Mouse (Mus musculus): ENCODE results near the gene Lasp1.

Lasp1 gene

DNA sequence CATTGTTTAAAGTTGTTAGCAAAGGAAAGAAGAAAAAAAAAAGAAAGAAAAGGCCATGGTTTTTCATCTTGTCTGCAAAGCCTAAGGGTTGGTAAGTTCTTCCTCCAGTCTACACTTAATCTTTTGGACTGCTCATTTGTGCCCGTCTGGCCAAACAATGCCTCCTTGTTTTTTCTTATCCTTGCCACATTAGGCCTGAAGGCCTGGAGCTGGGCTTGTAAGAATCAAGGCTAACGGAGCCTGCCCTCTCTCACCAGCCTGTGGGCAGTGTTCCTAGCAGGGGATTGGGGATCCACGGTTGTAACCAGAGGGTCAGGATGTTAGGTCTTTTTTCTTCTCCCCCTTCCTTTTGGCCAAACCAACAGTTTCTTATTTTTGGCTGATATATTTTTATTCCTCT lies 12.2 kb downstream of the Lasp1 start:
- DNase-seq (ENCODE audit: low spot score) = no peak

DNA sequence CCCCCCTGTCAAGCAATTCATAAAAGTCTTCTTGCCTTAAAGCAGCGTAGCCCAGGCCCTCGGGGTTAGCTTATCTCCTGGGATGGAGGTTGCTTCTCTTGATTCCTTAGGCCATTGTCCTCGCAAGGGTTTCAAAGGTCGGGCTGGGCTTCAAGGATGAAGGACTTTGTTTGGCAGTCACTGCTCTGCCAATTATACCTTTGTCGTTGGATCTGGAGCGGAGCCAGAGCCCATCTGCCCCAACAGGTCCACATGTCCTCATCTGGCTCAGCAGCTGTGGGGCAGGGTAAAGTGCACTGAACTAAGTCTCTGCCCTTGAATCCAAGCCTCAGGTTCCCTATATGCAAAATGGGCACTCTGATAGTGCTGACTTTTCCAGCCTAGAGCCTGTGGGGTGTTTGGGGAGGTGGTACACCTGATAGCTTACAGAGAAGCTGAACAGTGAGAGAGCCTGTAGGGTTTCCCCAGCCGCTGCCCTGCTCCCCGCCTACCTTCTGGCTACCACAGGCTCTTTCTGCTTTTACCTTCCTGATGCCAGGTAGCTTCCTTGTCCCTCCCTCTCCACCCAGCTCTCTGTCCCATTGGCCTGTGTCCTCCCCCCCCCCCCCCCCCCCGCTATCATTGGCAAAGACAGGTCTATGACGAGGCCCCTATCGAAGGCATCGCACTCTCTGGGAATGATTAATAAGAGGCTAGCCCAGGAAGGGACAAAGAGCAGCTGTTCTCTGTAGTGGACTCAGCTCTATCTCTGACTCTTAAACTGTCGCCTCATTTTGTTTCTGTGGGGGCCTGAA lies 13.0 kb downstream of the Lasp1 start:
- DNase-seq (ENCODE audit: low spot score) = no peak

GRCm38 (mm10) chr11:97812491-97812921 lies 13.7 kb downstream of the Lasp1 start:
- DNase-seq (ENCODE audit: low spot score) = peak; percentile 67

- no peak for DNase-seq (ENCODE audit: low spot score)
These were observed 14.3 kb downstream of the Lasp1 start for GRCm38 (mm10) chr11:97813085-97813484.

- DNase-seq (ENCODE audit: low spot score) = no peak
These were observed 15.1 kb downstream of the Lasp1 start for GRCm38 (mm10) chr11:97813746-97814515.

- DNase-seq (ENCODE audit: low spot score) = no peak
These were observed 16.9 kb downstream of the Lasp1 start for GRCm38 (mm10) chr11:97815736-97816135.

DNA sequence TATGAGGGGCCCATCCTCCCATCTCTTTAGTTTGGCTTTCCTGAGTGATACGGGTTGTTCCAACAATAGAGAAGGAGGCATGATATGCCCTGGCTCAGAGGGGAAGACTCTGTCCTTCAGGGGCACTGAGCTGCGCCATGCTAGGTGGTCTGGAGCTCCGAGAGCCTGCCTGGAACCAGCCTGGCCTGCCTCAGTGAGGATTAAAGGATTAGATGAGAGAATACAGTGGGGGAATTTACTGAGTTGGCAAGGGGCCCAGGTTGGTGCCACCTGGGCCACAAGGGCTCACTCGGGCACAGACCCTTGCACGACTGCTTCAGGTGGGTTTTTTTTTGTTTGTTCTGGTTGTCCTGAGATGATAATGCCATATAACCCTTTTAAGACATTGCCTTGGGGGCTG lies 17.4 kb downstream of the Lasp1 start:
- DNase-seq (ENCODE audit: low spot score) = no peak

GRCm38 (mm10) chr11:97816916-97817315 lies 18.1 kb downstream of the Lasp1 start:
- DNase-seq (ENCODE audit: low spot score) = no peak

GRCm38 (mm10) chr11:97817379-97817778 lies 18.6 kb downstream of the Lasp1 start:
- DNase-seq (ENCODE audit: low spot score) = no peak

GRCm38 (mm10) chr11:97818003-97818402 lies 19.2 kb downstream of the Lasp1 start:
- DNase-seq (ENCODE audit: low spot score) = no peak

DNA sequence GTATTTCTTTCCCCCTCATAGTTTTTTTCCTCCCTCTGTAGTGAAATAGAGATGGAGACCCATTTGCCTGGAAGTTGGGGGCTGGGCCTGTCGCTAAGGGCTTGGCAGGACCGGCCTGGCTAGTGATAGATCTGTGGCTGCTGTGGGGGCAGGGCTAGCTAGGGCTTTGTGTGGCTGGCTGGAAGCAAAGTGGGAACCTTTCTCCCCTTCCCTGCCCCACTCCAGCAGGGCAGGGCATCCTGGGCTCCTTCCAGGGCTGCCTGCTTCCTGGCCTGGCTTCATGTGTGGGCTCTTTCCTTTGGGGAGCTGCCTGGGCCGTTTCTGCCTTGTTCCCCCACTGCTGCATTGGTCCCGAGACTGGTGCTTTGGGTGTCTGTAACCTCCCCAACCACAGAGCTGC lies 19.8 kb downstream of the Lasp1 start:
- DNase-seq (ENCODE audit: low spot score) = peak; percentile 55

- DNase-seq (ENCODE audit: low spot score) = no peak
These were observed 20.3 kb downstream of the Lasp1 start for GRCm38 (mm10) chr11:97819102-97819501.

DNA sequence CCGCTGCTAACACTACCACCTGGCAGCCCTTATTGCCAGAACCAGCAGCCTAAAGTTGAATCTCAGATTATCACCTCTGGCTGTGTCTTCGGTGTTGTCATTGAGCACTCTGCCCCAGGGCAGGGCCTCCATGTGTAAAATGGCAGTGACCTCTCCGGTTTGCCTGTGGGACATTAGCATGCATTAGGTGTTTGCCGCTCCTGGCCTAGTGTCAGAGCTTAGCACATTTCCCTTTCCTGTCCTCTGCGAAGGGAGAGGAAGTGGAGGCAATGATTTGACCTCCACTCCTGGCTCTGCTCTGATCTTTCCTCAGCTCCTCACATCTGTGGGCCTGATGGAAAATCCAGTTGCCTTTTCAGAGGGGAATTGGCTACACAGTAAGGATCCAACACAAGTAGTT lies 21.1 kb downstream of the Lasp1 start:
- no peak for DNase-seq (ENCODE audit: low spot score)

- no peak for DNase-seq (ENCODE audit: low spot score)
These were observed 22.0 kb downstream of the Lasp1 start for GRCm38 (mm10) chr11:97820840-97821239.

GRCm38 (mm10) chr11:97821401-97822064 lies 22.7 kb downstream of the Lasp1 start:
- DNase-seq (ENCODE audit: low spot score) = no peak

DNA sequence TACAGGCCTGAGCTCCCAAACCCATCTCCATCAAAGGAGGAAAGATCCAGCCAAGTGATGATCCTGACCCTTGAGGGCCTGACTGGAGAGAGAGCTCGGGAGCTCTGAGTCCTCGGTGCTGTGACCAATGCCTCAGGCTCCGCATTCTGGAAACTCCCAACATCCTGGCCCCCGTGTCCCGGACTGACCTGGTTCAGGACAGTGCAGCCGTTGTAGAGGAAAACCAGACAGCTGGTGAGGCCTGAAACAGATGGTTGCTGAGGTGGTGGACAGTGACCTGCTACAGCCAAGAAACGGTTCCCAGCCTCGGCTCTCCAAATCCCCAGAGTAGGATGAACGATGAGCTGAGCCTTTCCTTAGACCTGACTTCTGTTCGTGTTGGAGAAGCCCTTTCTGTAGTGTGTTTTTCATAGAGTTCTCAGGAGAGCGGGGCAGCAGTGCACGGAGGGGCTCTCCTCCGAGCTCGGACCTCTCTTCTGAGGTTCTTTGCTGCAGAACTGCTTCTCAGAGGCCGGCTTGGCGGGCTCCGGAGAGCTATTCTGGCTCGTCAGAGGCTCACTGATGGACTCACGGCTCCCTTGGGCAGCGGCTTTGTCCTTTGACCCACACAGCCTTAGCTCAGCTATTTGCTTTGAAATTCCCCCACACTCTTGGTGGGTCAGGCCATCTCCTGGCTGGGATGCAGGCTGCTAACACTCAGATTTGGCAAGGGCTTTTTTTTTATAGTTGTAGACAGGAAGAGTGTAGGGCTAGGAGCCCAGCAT lies 24.2 kb downstream of the Lasp1 start:
- DNase-seq (ENCODE audit: low spot score) = no peak

GRCm38 (mm10) chr11:97824168-97824567 lies 25.4 kb downstream of the Lasp1 start:
- DNase-seq (ENCODE audit: low spot score) = no peak

DNA sequence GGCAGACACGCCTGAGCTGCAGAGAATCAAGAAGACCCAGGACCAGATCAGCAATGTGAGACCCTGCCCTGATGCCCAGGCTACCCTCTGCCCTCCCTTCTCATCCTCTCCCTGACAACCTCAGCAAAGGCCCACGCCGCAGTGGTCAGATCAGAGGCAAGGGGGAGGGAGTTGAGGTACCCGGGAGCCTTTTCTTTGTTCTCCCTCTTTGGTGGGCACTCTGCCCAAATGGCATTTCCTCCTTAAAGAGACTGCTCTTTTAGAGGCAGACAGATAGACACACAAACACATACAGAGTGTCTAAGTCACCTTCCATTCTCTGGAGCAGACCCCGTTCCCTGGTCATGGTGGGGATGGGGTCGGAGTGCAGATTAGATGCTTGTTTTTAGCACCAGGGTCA lies 26.1 kb downstream of the Lasp1 start:
- no peak for DNase-seq (ENCODE audit: low spot score)

- no peak for DNase-seq (ENCODE audit: low spot score)
These were observed 26.5 kb downstream of the Lasp1 start for GRCm38 (mm10) chr11:97825295-97825694.

DNA sequence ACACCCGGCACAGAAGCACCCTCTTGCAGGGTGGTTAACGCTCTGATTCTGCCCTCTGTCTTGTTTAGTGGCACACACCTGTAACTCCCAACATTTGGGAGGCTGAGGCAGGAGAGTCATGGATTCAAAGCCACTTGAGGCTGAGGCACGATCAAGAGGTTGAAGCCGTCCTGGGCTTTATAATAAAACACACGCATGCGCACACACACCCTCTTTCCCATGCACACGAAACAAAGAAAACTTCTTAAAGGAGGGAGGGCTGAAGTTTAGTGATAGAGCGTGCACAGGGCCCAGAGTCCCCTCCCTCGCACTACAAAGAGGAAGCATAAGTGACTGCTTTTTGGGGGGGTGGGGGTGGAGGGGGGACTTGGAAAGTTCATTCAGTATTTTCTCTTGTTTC lies 27.2 kb downstream of the Lasp1 start:
- DNase-seq (ENCODE audit: low spot score) = no peak

GRCm38 (mm10) chr11:97826414-97826813 lies 27.6 kb downstream of the Lasp1 start:
- no peak for DNase-seq (ENCODE audit: low spot score)

DNA sequence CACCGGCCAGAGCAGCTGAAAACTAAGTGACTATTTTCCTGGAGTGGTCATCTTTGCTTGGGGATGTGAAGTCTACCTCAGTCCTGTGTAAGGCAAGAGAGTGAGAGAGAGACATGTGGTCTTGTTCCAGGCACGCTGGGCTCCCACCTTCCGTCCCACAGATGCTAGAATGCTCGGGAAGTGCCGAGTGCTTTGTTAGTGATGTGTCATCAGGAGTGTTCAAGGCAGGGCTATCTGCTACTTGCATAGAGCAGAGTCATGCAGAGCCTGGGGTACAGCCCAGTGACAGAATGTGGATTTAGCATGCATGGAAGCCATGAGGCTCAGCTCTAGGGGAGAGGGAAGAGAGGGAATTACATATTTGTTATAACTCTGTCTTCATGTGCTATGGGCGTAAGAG lies 28.9 kb downstream of the Lasp1 start:
- no peak for DNase-seq (ENCODE audit: low spot score)

Data from retina, embryonic 14.5 days (tissue).